Comparison of ENCODE assay signal across 29 mouse cellular contexts in the genomic region with DNA sequence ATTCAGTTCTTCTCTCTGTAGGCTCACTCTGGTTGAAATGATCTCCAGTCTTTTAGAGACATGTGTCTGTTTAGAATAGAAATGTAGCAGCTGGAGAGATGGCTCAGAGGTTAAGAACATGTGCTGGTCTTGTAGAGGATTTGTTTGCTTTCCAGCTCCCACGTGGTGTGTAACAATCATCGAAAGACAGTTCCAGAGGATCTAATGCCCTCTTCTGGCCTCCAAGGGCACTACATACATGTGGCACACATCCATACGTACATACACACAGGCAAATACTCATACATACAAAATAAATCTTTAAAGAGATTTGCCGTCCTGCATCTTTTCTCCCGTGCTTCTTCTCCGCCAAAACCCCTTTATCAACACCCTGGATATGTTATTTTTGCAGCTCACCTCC. TPM values are rescaled to one million over a fixed set of nuclear protein-coding genes. Genes with fewer than 3 reads are reported as not detected.
DNase-seq lines count a peak whose midpoint lies in the region; ATAC-seq and TF ChIP-seq lines count a peak whose summit lies in the region.
"Had no signal": no experiment of that assay in that cellular context is flagged by ENCODE, and none has a peak within 500 bp of the region (broad histone marks: within the 10 kb centered on the region; RNA-seq: fewer than 3 reads in every experiment).

No protein-coding gene starts in this region.

- no peaks in the 10 kb centered on the region for H3K36me3 ChIP-seq in kidney, adult 2 months (ENCODE audit: control insufficient read depth, insufficient read depth, low read length)
- H3K36me3 ChIP-seq in kidney, embryonic 16.5 days (ENCODE audit: insufficient read depth, low read length) = no peaks in the 10 kb centered on the region
- no peaks in the 10 kb centered on the region for H3K36me3 ChIP-seq in lung, embryonic 14.5 days (ENCODE audit: insufficient read depth)
- H3K36me3 ChIP-seq: forebrain, embryonic 10.5 days; hindbrain, embryonic 10.5 days; lung, embryonic 15.5 days; midbrain, embryonic 15.5 days; neural tube, embryonic 13.5 days had no signal

- TF ChIP-seq CTCF in kidney, adult 2 months (conservative IDR thresholded peaks at IDR 0.05; ENCODE audit: insufficient read depth, insufficient read length, low read depth, low read length) = peak; percentile 28; the same call in 1 of the 2 replicates
- peak; percentile 15; the same call in 1 of the 2 replicates for TF ChIP-seq CTCF in lung, embryonic 14.5 days (IDR thresholded peaks at IDR 0.05; ENCODE audit: low read depth)
- no peak for TF ChIP-seq CTCF in lung, adult 2 months (IDR thresholded peaks at IDR 0.05; ENCODE audit: insufficient read depth, low read length)

- H3K9ac ChIP-seq in kidney, embryonic 16.5 days (replicated peaks; ENCODE audit: low read length) = no peak overlapping the region
- H3K9ac ChIP-seq in lung, embryonic 14.5 days = no peak overlapping the region
- H3K9ac ChIP-seq: lung, embryonic 15.5 days; midbrain, embryonic 15.5 days; neural tube, embryonic 13.5 days had no signal

- 85% methylated on average over 6 of the region's 6 CpGs for WGBS in kidney, adult 2 months
- WGBS in kidney, embryonic 16.5 days = 88% methylated on average over 6 of the region's 6 CpGs
- 84% methylated on average over 6 of the region's 6 CpGs for WGBS in lung, embryonic 14.5 days
- 86% methylated on average over 6 of the region's 6 CpGs for WGBS in lung, adult 2 months

- DNase-seq in adrenal gland, adult 2 months = peak; percentile 2
- no peak for DNase-seq in adrenal gland, adult (ENCODE audit: inconsistent age in 2 of 2, low spot score in 1 of 2)
- DNase-seq in kidney, adult 2 months = no peak
- DNase-seq in lung, embryonic 14.5 days = no peak
- DNase-seq in lung, adult 2 months = no peak
- peak; percentile 80 for DNase-seq in ZHBTc4 (ENCODE audit: low read depth, low spot score)
- no peak for DNase-seq in retina, embryonic 14.5 days (ENCODE audit: low spot score)
- DNase-seq: cerebellum, adult 11-12 months; cerebellum, postnatal 10 days; kidney, adult 18-20 months; thymus, adult 18-20 months; thymus, postnatal 36 days had no signal

- H3K27me3 ChIP-seq in kidney, adult 2 months (replicated peaks; ENCODE audit: control insufficient read depth, insufficient read depth, low read length) = no peaks in the 10 kb centered on the region
- no peaks in the 10 kb centered on the region for H3K27me3 ChIP-seq in kidney, embryonic 16.5 days (ENCODE audit: insufficient read depth, low read length)
- no peaks in the 10 kb centered on the region for H3K27me3 ChIP-seq in lung, embryonic 14.5 days (ENCODE audit: insufficient read depth, low read length)
- H3K27me3 ChIP-seq: lung, embryonic 15.5 days; midbrain, embryonic 15.5 days; neural tube, embryonic 13.5 days had no signal

- no peak overlapping the region for H3K4me3 ChIP-seq in kidney, adult 2 months (ENCODE audit: insufficient read depth, low read depth, low read length)
- no peak overlapping the region for H3K4me3 ChIP-seq in kidney, embryonic 16.5 days (ENCODE audit: low read length)
- H3K4me3 ChIP-seq in lung, embryonic 14.5 days (ENCODE audit: low read depth, low read length) = no peak overlapping the region
- H3K4me3 ChIP-seq in lung, adult 2 months (replicated peaks; ENCODE audit: extremely low read depth, low read depth, low read length) = no peak overlapping the region
- H3K4me3 ChIP-seq: forebrain, embryonic 10.5 days; hindbrain, embryonic 10.5 days; lung, embryonic 15.5 days; midbrain, embryonic 15.5 days; myocyte; neural tube, embryonic 13.5 days had no signal

- peaks cover 23% of the 10 kb centered on the region for H3K4me1 ChIP-seq in kidney, adult 2 months (ENCODE audit: control insufficient read depth, insufficient read depth, low read length)
- peaks cover 7% of the 10 kb centered on the region for H3K4me1 ChIP-seq in kidney, embryonic 16.5 days (ENCODE audit: insufficient read depth, low read length)
- no peaks in the 10 kb centered on the region for H3K4me1 ChIP-seq in lung, embryonic 14.5 days (ENCODE audit: insufficient read depth)
- no peaks in the 10 kb centered on the region for H3K4me1 ChIP-seq in lung, adult 2 months (ENCODE audit: control insufficient read depth, insufficient read depth, low read length)
- H3K4me1 ChIP-seq: hindbrain, embryonic 10.5 days; lung, embryonic 15.5 days; midbrain, embryonic 15.5 days; neural tube, embryonic 13.5 days had no signal

- no peaks in the 10 kb centered on the region for H3K9me3 ChIP-seq in kidney, embryonic 16.5 days (ENCODE audit: low read length)
- H3K9me3 ChIP-seq in lung, embryonic 14.5 days (ENCODE audit: low read depth, low read length) = no peaks in the 10 kb centered on the region
- H3K9me3 ChIP-seq: forebrain, embryonic 10.5 days; hindbrain, embryonic 10.5 days; lung, embryonic 15.5 days; midbrain, embryonic 15.5 days; neural tube, embryonic 13.5 days had no signal

- no peak for TF ChIP-seq POLR2A in kidney, adult 2 months (IDR thresholded peaks at IDR 0.05; ENCODE audit: low read depth, low read length)
- TF ChIP-seq POLR2A in lung, adult 2 months (IDR thresholded peaks at IDR 0.05; ENCODE audit: borderline replicate concordance, extremely low read depth, low read depth, low read length) = no peak

- ATAC-seq in kidney, embryonic 16.5 days (ENCODE audit: low FRiP score, low TSS enrichment) = no peak
- no peak for ATAC-seq in lung, embryonic 14.5 days (ENCODE audit: insufficient read depth)
- ATAC-seq: midbrain, embryonic 15.5 days had no signal

- H3K4me2 ChIP-seq in kidney, embryonic 16.5 days (replicated peaks; ENCODE audit: low read depth, low read length) = no peak overlapping the region
- H3K4me2 ChIP-seq in lung, embryonic 14.5 days = no peak overlapping the region
- H3K4me2 ChIP-seq: heart, embryonic 11.5 days; lung, embryonic 15.5 days; midbrain, embryonic 15.5 days; neural tube, embryonic 13.5 days had no signal

- no peak overlapping the region for H3K27ac ChIP-seq in kidney, adult 2 months (ENCODE audit: insufficient read depth, low read depth, low read length)
- no peak overlapping the region for H3K27ac ChIP-seq in kidney, embryonic 16.5 days (ENCODE audit: low read length)
- no peak overlapping the region for H3K27ac ChIP-seq in lung, embryonic 14.5 days (ENCODE audit: low read depth)
- H3K27ac ChIP-seq: forebrain, embryonic 10.5 days; hindbrain, embryonic 10.5 days; lung, embryonic 15.5 days; macrophage; midbrain, embryonic 15.5 days; neural tube, embryonic 13.5 days had no signal

RNA-seq across cellular contexts. Expression of a gene that starts 30.0 kb away (rescaled TPM):
- total RNA-seq in adrenal gland, adult 2 months (2021) = 100 to 1,000 TPM; 536 to 579 TPM
- 474 and 524 TPM in 2 replicates for polyA plus RNA-seq in adrenal gland, adult 2 months (2012; rRNA removed)
- 286 and 295 TPM in 2 replicates for polyA plus RNA-seq in kidney, adult 2 months (2012; rRNA removed)
- 56.3 and 70.9 TPM in 2 replicates for polyA plus RNA-seq in kidney, embryonic 16.5 days (2015; fragmentation: Nextera tagmentation; extraction: Ambion mirVana)
- 12.7 and 14.0 TPM in 2 replicates for polyA plus RNA-seq in lung, embryonic 14.5 days (2014; fragmentation: Nextera tagmentation; extraction: Ambion mirVana)
- 52.7 and 62.6 TPM in 2 replicates for polyA plus RNA-seq in lung, adult 2 months (2012; rRNA removed)

RNA-seq across cellular contexts. Expression of a gene that starts 41.9 kb away (rescaled TPM):
- total RNA-seq in adrenal gland, adult 2 months (2021) = 10 to 100 TPM; 41.3 to 58.6 TPM
- 6.4 and 8.5 TPM in 2 replicates for polyA plus RNA-seq in adrenal gland, adult 2 months (2012; rRNA removed)
- 2.8 TPM in 2 replicates for polyA plus RNA-seq in kidney, adult 2 months (2012; rRNA removed)
- 0.22 TPM in 1 of 2 replicates, not detected in the other for polyA plus RNA-seq in kidney, embryonic 16.5 days (2015; fragmentation: Nextera tagmentation; extraction: Ambion mirVana)
- not detected in 2 replicates for polyA plus RNA-seq in lung, embryonic 14.5 days (2014; fragmentation: Nextera tagmentation; extraction: Ambion mirVana)
- 0.23 and 0.82 TPM in 2 replicates for polyA plus RNA-seq in lung, adult 2 months (2012; rRNA removed)
- total RNA-seq: left cerebral cortex, adult 18-20 months; left cerebral cortex, postnatal 25 days had no signal
- polyA plus RNA-seq: cortical plate, adult 2 months; embryonic facial prominence, embryonic 11.5 days; forebrain, embryonic 10.5 days; heart, embryonic 11.5 days; heart, postnatal 0 days; limb, embryonic 14.5 days; lung, embryonic 15.5 days; macrophage; midbrain, embryonic 15.5 days; neural tube, embryonic 13.5 days; spleen, adult 2 months; stomach, embryonic 14.5 days had no signal

Comparison
In these comparisons a context has a peak if more than half of its experiments do, and no peak if none do; other contexts are left out.
1. DNase-seq: peak in adrenal gland, adult 2 months (single experiment) and ZHBTc4 (single experiment); none in adrenal gland, adult (0 of 2), kidney, adult 2 months (single experiment), lung, embryonic 14.5 days (single experiment), lung, adult 2 months (single experiment) and retina, embryonic 14.5 days (single experiment).